Mouse (Mus musculus) lung, adult 2 months (tissue): ENCODE measurements around the gene Trim2.

Experiments
- CTCF ChIP-seq: fragments of 200-500 bp; IDR thresholded peaks from 2 replicates; pipeline ENCODE4 v1.5.1; 2011; ENCODE audit warnings: mild to moderate bottlenecking, low read length, control low read depth; ENCODE audit not compliant: insufficient read depth
- POLR2A ChIP-seq: fragments of 200-500 bp; IDR thresholded peaks from 2 replicates; pipeline ENCODE4 v1.6.1; 2011; ENCODE audit warnings: low read depth, mild to moderate bottlenecking, control low read depth, low read length, borderline replicate concordance; ENCODE audit errors: extremely low read depth

DNA sequence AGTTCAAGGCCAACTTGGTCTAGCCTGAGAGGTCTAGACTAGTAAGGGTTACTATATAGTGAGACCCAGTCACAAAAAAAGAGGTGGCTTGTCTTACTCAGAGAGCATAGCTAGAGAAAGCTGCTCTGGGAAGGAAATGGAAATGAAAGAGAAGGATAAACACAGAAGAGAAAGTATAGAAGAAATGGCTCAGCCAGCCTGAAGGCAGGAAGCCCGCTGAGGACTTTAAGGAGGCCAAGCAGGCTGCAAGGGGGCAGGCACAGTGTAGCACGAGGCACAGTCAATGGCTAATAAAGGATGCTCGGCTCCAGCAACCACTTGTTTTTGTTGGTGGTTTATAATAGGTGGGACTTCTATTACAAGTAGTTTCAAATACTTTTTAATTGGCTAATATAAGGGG is 100.6 kb downstream of the Trim2 start:
- no peak for TF ChIP-seq POLR2A
- TF ChIP-seq CTCF, result no peak
